Mouse (Mus musculus) adrenal gland, adult (tissue): Measurements from ENCODE around the gene Celf2.
"Not testable (repeated sequence)": the region's sequence is repeated elsewhere in the genome, so short reads cannot be mapped to it uniquely, and the experiment has no call there.

Experiments used
- DNase-seq, 2 experiments: peaks; one replicate each; pipeline ENCODE4 v3.0.0; 2022 to 2023; ENCODE audit warnings: low spot score in 1 of 2; ENCODE audit not compliant: inconsistent age in 2 of 2

Celf2 gene

GRCm38 (mm10) chr2:7273214-7273613 is 236.1 kb downstream of the Celf2 start:
- DNase-seq: peak in 1 of 2 experiments; percentile 5

GRCm38 (mm10) chr2:7270051-7270450 is 239.3 kb downstream of the Celf2 start:
- DNase-seq: no peak

GRCm38 (mm10) chr2:7267166-7267565 is 242.2 kb downstream of the Celf2 start:
- peak in 1 of 2 experiments; percentile 66 for DNase-seq

GRCm38 (mm10) chr2:7262668-7263067 is 246.7 kb downstream of the Celf2 start:
- not testable (repeated sequence) for DNase-seq

- DNase-seq: peak; percentile 14 to 75
Measured at GRCm38 (mm10) chr2:7260186-7260585, 249.2 kb downstream of the Celf2 start.

- DNase-seq: peak in 1 of 2 experiments; percentile 42
Measured at GRCm38 (mm10) chr2:7259616-7260015, 249.7 kb downstream of the Celf2 start.

- no peak for DNase-seq
Measured at GRCm38 (mm10) chr2:7256023-7256422, 253.3 kb downstream of the Celf2 start.

- no peak for DNase-seq
Measured at GRCm38 (mm10) chr2:7255386-7255785, 254.0 kb downstream of the Celf2 start.

- no peak for DNase-seq
Measured at GRCm38 (mm10) chr2:7250314-7250713, 259.0 kb downstream of the Celf2 start.

GRCm38 (mm10) chr2:7249002-7249401 is 260.4 kb downstream of the Celf2 start:
- DNase-seq: no peak

- peak in 1 of 2 experiments; percentile 72 for DNase-seq
Measured at GRCm38 (mm10) chr2:7245958-7246774, 263.2 kb downstream of the Celf2 start.

- no peak for DNase-seq
Measured at GRCm38 (mm10) chr2:7242139-7242538, 267.2 kb downstream of the Celf2 start.

GRCm38 (mm10) chr2:7241523-7241941 is 267.8 kb downstream of the Celf2 start:
- DNase-seq: peak in 1 of 2 experiments; percentile 28

- DNase-seq: no peak
Measured at GRCm38 (mm10) chr2:7237283-7237682, 272.1 kb downstream of the Celf2 start.

GRCm38 (mm10) chr2:7236452-7236851 is 272.9 kb downstream of the Celf2 start:
- DNase-seq: no peak

GRCm38 (mm10) chr2:7235059-7235741 is 274.2 kb downstream of the Celf2 start:
- no peak for DNase-seq

- DNase-seq: no peak
Measured at GRCm38 (mm10) chr2:7234587-7234986, 274.8 kb downstream of the Celf2 start.

- no peak for DNase-seq
Measured at GRCm38 (mm10) chr2:7233411-7233810, 276.0 kb downstream of the Celf2 start.

GRCm38 (mm10) chr2:7226785-7227184 is 282.6 kb downstream of the Celf2 start:
- DNase-seq: no peak

- peak in 1 of 2 experiments; percentile 47 for DNase-seq
Measured at GRCm38 (mm10) chr2:7224346-7225071, 284.9 kb downstream of the Celf2 start.

- DNase-seq: no peak
Measured at GRCm38 (mm10) chr2:7223538-7223937, 285.8 kb downstream of the Celf2 start.
